Mouse (Mus musculus): ENCODE results near the gene Mctp2. TPM values are rescaled to one million over a fixed set of nuclear protein-coding genes. Genes with fewer than 3 reads are reported as not detected.

The Mctp2 gene
- polyA plus RNA-seq, 1 experiment, result 0.64 TPM

- 52% methylated on average over 2 of the region's 2 CpGs for whole genome bisulfite sequencing
- TF ChIP-seq POLR2A (IDR thresholded peaks at IDR 0.05; ENCODE audit: borderline replicate concordance, insufficient read depth, low read length), result no peak
- no peak for TF ChIP-seq CTCF (IDR thresholded peaks at IDR 0.05; ENCODE audit: borderline replicate concordance, insufficient read depth, low read depth, low read length)
Observed at GRCm38 (mm10) chr7:72296171-72296570, 10.2 kb downstream of the Mctp2 start.

GRCm38 (mm10) chr7:72294886-72295285 lies 11.5 kb downstream of the Mctp2 start:
- H3K4me3 ChIP-seq (replicated peaks; ENCODE audit: insufficient read depth, low read depth, low read length), result no peak overlapping the region
- H3K4me1 ChIP-seq (ENCODE audit: control insufficient read depth, insufficient read depth, low read length), result no peaks in the 10 kb centered on the region
- WGBS, result 29% methylated on average over 2 of the region's 2 CpGs
- DNase-seq, result no peak
- no peaks in the 10 kb centered on the region for H3K27me3 ChIP-seq (ENCODE audit: control insufficient read depth, insufficient read depth, low read length)
- no peak overlapping the region for H3K27ac ChIP-seq (ENCODE audit: insufficient read depth, low read length)
- TF ChIP-seq POLR2A (IDR thresholded peaks at IDR 0.05; ENCODE audit: borderline replicate concordance, insufficient read depth, low read length) (no peak), CTCF (IDR thresholded peaks at IDR 0.05; ENCODE audit: borderline replicate concordance, insufficient read depth, low read depth, low read length) (no peak)

More at GRCm38 (mm10) chr7:72296171-72296570, 10.2 kb downstream of the Mctp2 start:
- Histone ChIP-seq H3K4me3 (replicated peaks; ENCODE audit: insufficient read depth, low read depth, low read length) (no peak overlapping the region), H3K27me3 (ENCODE audit: control insufficient read depth, insufficient read depth, low read length) (no peaks in the 10 kb centered on the region), H3K27ac (ENCODE audit: insufficient read depth, low read length) (no peak overlapping the region), H3K4me1 (ENCODE audit: control insufficient read depth, insufficient read depth, low read length) (no peaks in the 10 kb centered on the region)
- no peak for DNase-seq

GRCm38 (mm10) chr7:72293784-72294538 lies 12.4 kb downstream of the Mctp2 start:
- TF ChIP-seq POLR2A (IDR thresholded peaks at IDR 0.05; ENCODE audit: borderline replicate concordance, insufficient read depth, low read length) (no peak), CTCF (IDR thresholded peaks at IDR 0.05; ENCODE audit: borderline replicate concordance, insufficient read depth, low read depth, low read length) (no peak)
- 59% methylated on average over 4 of the region's 4 CpGs for WGBS
- H3K27ac ChIP-seq (ENCODE audit: insufficient read depth, low read length), result no peak overlapping the region
- H3K4me1 ChIP-seq (ENCODE audit: control insufficient read depth, insufficient read depth, low read length), result no peaks in the 10 kb centered on the region
- no peaks in the 10 kb centered on the region for H3K27me3 ChIP-seq (ENCODE audit: control insufficient read depth, insufficient read depth, low read length)
- H3K4me3 ChIP-seq (replicated peaks; ENCODE audit: insufficient read depth, low read depth, low read length), result no peak overlapping the region
- no peak for DNase-seq

- no peaks in the 10 kb centered on the region for H3K27me3 ChIP-seq (ENCODE audit: control insufficient read depth, insufficient read depth, low read length)
- no peak overlapping the region for H3K27ac ChIP-seq (ENCODE audit: insufficient read depth, low read length)
- WGBS, result 90% methylated on average over 8 of the region's 8 CpGs
- TF ChIP-seq POLR2A (IDR thresholded peaks at IDR 0.05; ENCODE audit: borderline replicate concordance, insufficient read depth, low read length), result no peak
- TF ChIP-seq CTCF (IDR thresholded peaks at IDR 0.05; ENCODE audit: borderline replicate concordance, insufficient read depth, low read depth, low read length), result no peak
- H3K4me1 ChIP-seq (ENCODE audit: control insufficient read depth, insufficient read depth, low read length), result no peaks in the 10 kb centered on the region
- no peak overlapping the region for H3K4me3 ChIP-seq (replicated peaks; ENCODE audit: insufficient read depth, low read depth, low read length)
- DNase-seq, result no peak
Observed at GRCm38 (mm10) chr7:72292232-72292913, 14.0 kb downstream of the Mctp2 start.

GRCm38 (mm10) chr7:72280721-72281120 lies 25.7 kb downstream of the Mctp2 start:
- TF ChIP-seq POLR2A (IDR thresholded peaks at IDR 0.05; ENCODE audit: borderline replicate concordance, insufficient read depth, low read length) (no peak), CTCF (IDR thresholded peaks at IDR 0.05; ENCODE audit: borderline replicate concordance, insufficient read depth, low read depth, low read length) (no peak)
- Histone ChIP-seq H3K27me3 (ENCODE audit: control insufficient read depth, insufficient read depth, low read length) (no peaks in the 10 kb centered on the region), H3K27ac (ENCODE audit: insufficient read depth, low read length) (no peak overlapping the region), H3K4me3 (replicated peaks; ENCODE audit: insufficient read depth, low read depth, low read length) (no peak overlapping the region), H3K4me1 (ENCODE audit: control insufficient read depth, insufficient read depth, low read length) (no peaks in the 10 kb centered on the region)
- WGBS, result 64% methylated on average over 3 of the region's 3 CpGs
- no peak for DNase-seq

GRCm38 (mm10) chr7:72278412-72278811 lies 28.0 kb downstream of the Mctp2 start:
- no peak for TF ChIP-seq POLR2A (IDR thresholded peaks at IDR 0.05; ENCODE audit: borderline replicate concordance, insufficient read depth, low read length)
- TF ChIP-seq CTCF (IDR thresholded peaks at IDR 0.05; ENCODE audit: borderline replicate concordance, insufficient read depth, low read depth, low read length), result no peak
- Histone ChIP-seq H3K4me3 (replicated peaks; ENCODE audit: insufficient read depth, low read depth, low read length) (no peak overlapping the region), H3K27me3 (ENCODE audit: control insufficient read depth, insufficient read depth, low read length) (no peaks in the 10 kb centered on the region), H3K27ac (ENCODE audit: insufficient read depth, low read length) (no peak overlapping the region), H3K4me1 (ENCODE audit: control insufficient read depth, insufficient read depth, low read length) (no peaks in the 10 kb centered on the region)
- whole genome bisulfite sequencing, result 90% methylated on average over 2 of the region's 2 CpGs
- DNase-seq, result no peak

DNA sequence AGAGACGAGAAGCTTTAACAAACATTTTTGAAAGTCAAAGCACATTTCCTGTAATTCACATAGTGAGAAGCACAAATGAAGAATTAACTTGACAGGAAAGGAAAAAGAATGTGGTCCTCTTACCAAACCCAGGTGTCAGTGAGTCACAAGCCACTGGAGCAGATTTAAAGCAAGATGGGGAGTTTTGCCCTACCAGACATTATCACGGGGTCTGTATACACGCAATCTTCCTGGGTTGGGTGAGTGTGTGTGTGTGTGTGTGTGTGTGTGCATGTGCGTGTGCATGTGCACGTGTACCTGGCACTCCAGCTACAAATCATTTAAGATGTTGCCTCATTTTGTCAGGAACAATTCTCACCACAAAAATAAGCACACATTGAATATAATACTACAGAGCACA lies 30.9 kb downstream of the Mctp2 start:
- no peaks in the 10 kb centered on the region for H3K4me1 ChIP-seq (ENCODE audit: control insufficient read depth, insufficient read depth, low read length)
- no peak for TF ChIP-seq CTCF (IDR thresholded peaks at IDR 0.05; ENCODE audit: borderline replicate concordance, insufficient read depth, low read depth, low read length)
- TF ChIP-seq POLR2A (IDR thresholded peaks at IDR 0.05; ENCODE audit: borderline replicate concordance, insufficient read depth, low read length), result no peak
- no peaks in the 10 kb centered on the region for H3K27me3 ChIP-seq (ENCODE audit: control insufficient read depth, insufficient read depth, low read length)
- H3K27ac ChIP-seq (ENCODE audit: insufficient read depth, low read length), result no peak overlapping the region
- DNase-seq, result no peak
- H3K4me3 ChIP-seq (replicated peaks; ENCODE audit: insufficient read depth, low read depth, low read length), result no peak overlapping the region
- WGBS, result 92% methylated on average over 5 of the region's 5 CpGs

DNA sequence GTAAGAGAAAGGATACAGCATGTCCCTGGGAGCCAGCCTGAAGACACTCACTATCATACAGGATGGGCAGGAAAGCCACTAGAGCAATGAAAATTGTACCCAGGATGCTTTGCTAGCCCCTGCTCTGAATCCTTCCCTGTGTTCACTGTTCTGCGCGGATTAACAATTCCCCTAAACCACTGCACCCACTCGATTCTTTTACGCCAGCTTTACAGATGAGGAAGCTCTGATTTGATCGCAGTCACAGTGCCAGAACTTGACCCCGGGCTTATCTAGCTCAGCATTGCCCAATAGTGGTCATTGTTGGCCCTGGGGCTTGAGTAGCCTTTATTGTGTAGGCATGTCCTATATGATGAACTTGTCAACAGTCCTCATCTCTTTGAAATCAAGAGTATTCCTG lies 34.9 kb downstream of the Mctp2 start:
- no peak for DNase-seq
- no peak for TF ChIP-seq POLR2A (IDR thresholded peaks at IDR 0.05; ENCODE audit: borderline replicate concordance, insufficient read depth, low read length)
- no peak for TF ChIP-seq CTCF (IDR thresholded peaks at IDR 0.05; ENCODE audit: borderline replicate concordance, insufficient read depth, low read depth, low read length)
- Histone ChIP-seq H3K27me3 (ENCODE audit: control insufficient read depth, insufficient read depth, low read length) (no peaks in the 10 kb centered on the region), H3K4me1 (ENCODE audit: control insufficient read depth, insufficient read depth, low read length) (no peaks in the 10 kb centered on the region), H3K4me3 (replicated peaks; ENCODE audit: insufficient read depth, low read depth, low read length) (no peak overlapping the region), H3K27ac (ENCODE audit: insufficient read depth, low read length) (no peak overlapping the region)
- 63% methylated on average over 6 of the region's 6 CpGs for WGBS
